Mouse (Mus musculus) spleen, adult 2 months (tissue): Measurements from ENCODE around the gene Mansc4.

Experiments used
- CTCF ChIP-seq: fragments of 200-500 bp; IDR thresholded peaks from 2 replicates; pipeline ENCODE4 v1.5.1; 2011; ENCODE audit warnings: mild to moderate bottlenecking, inconsistent platforms; ENCODE audit not compliant: insufficient read depth, insufficient read length, insufficient replicate concordance; ENCODE audit errors: extremely low read depth
- POLR2A ChIP-seq: fragments of 200-500 bp; IDR thresholded peaks from 2 replicates; pipeline ENCODE4 v1.6.1; 2011; ENCODE audit warnings: low read depth, low read length, inconsistent platforms

GRCm38 (mm10) chr6:147064226-147064943, 22.4 kb downstream of the Mansc4 start:
- TF ChIP-seq POLR2A (no peak), CTCF (no peak)
